Mouse (Mus musculus) MEL (cell line): ENCODE results near the gene Lmo2. TPM values are rescaled to one million over a fixed set of nuclear protein-coding genes. Genes with fewer than 3 reads are reported as not detected.

Source experiments
- DNase-seq: peaks from one replicate; pipeline ENCODE4 v3.0.0; 2011; ENCODE audit warnings: low read depth, low spot score
- H3K27ac ChIP-seq: 2 replicates; pipeline ENCODE4 v1.5.1; 2012; ENCODE audit warnings: low read depth, mild to moderate bottlenecking, control low read depth, low read length, moderate library complexity; ENCODE audit not compliant: control insufficient read depth
- H3K27me3 ChIP-seq, 2 experiments: fragments of 150-350 bp in 1 of 2; sonication (generic) in 1 of 2; 2 replicates each; pipeline ENCODE4 v1.6.1; 2012; ENCODE audit warnings: low read length in 2 of 2, mild to moderate bottlenecking in 2 of 2, improper control_type of control experiment in 1 of 2, moderate library complexity in 1 of 2; ENCODE audit not compliant: insufficient read depth in 2 of 2, control insufficient read depth in 1 of 2
- H3K36me3 ChIP-seq, 2 experiments: 2 replicates each; pipeline ENCODE4 v1.6.1; 2012 to 2014; ENCODE audit warnings: low read length in 2 of 2, improper control_type of control experiment in 1 of 2, inconsistent platforms in 1 of 2, mild to moderate bottlenecking in 1 of 2; ENCODE audit not compliant: insufficient read depth in 2 of 2, control insufficient read depth in 1 of 2
- H3K4me1 ChIP-seq, 2 experiments: fragments of 150-350 bp in 1 of 2; sonication (generic) in 1 of 2; 2 replicates each; pipeline ENCODE4 v1.6.1; 2012; ENCODE audit warnings: low read length in 2 of 2, improper control_type of control experiment in 1 of 2, mild to moderate bottlenecking in 1 of 2; ENCODE audit not compliant: insufficient read depth in 2 of 2, control insufficient read depth in 1 of 2
- H3K4me3 ChIP-seq, 2 experiments: fragments of 150-350 bp in 1 of 2; sonication (generic) in 1 of 2; 2 replicates each; pipeline ENCODE4 v1.5.1; 2012; ENCODE audit warnings: low read depth in 2 of 2, low read length in 2 of 2, mild to moderate bottlenecking in 2 of 2, moderate library complexity in 2 of 2, control low read depth in 1 of 2, improper control_type of control experiment in 1 of 2; ENCODE audit not compliant: control insufficient read depth in 1 of 2, insufficient read depth in 1 of 2
- H3K79me2 ChIP-seq: 2 replicates; pipeline ENCODE4 v1.6.1; 2012; ENCODE audit warnings: mild to moderate bottlenecking, low read length, moderate library complexity; ENCODE audit not compliant: control insufficient read depth, poor library complexity, insufficient read depth
- H3K9ac ChIP-seq: 2 replicates; pipeline ENCODE4 v1.6.1; 2012; ENCODE audit warnings: low read depth, mild to moderate bottlenecking, control low read depth, low read length, moderate library complexity; ENCODE audit not compliant: control insufficient read depth, poor library complexity, severe bottlenecking
- H3K9me3 ChIP-seq: fragments of 150-350 bp; sonication (generic); replicated peaks from 2 replicates; pipeline ENCODE4 v1.6.1; 2012; ENCODE audit warnings: mild to moderate bottlenecking, low read length, improper control_type of control experiment, moderate library complexity; ENCODE audit not compliant: insufficient read depth
- CHD1 ChIP-seq: IDR thresholded peaks from 2 replicates; pipeline ENCODE4 v1.6.1; 2012; ENCODE audit warnings: low read depth, mild to moderate bottlenecking, inconsistent platforms, low read length, improper control_type of control experiment
- CHD2 ChIP-seq: IDR thresholded peaks from 2 replicates; pipeline ENCODE4 v1.6.1; 2011; ENCODE audit warnings: low read length, improper control_type of control experiment
- CTCF ChIP-seq, 3 experiments: IDR thresholded peaks in 2 of 3; conservative IDR thresholded peaks in 1 of 3; 2 replicates each; pipeline ENCODE4 v1.5.1; 2011 to 2012; ENCODE audit warnings: low read length in 3 of 3, low read depth in 2 of 3, mild to moderate bottlenecking in 2 of 3, improper control_type of control experiment in 1 of 3, inconsistent platforms in 1 of 3, mixed read lengths in 1 of 3, moderate library complexity in 1 of 3; ENCODE audit not compliant: control insufficient read depth in 1 of 3, insufficient read depth in 1 of 3, poor library complexity in 1 of 3, severe bottlenecking in 1 of 3
- ELF1 ChIP-seq: IDR thresholded peaks from 2 replicates; pipeline ENCODE4 v1.6.1; 2014; ENCODE audit warnings: low read depth, mild to moderate bottlenecking, inconsistent platforms, low read length, improper control_type of control experiment, moderate library complexity
- EP300 ChIP-seq, 2 experiments: IDR thresholded peaks; 2 replicates each; pipeline ENCODE4 v1.6.1; 2011; ENCODE audit warnings: improper control_type of control experiment in 2 of 2, low read length in 2 of 2, low read depth in 1 of 2, mild to moderate bottlenecking in 1 of 2
- ETS1 ChIP-seq: IDR thresholded peaks from 2 replicates; pipeline ENCODE4 v1.6.1; 2012; ENCODE audit warnings: low read depth, mild to moderate bottlenecking, inconsistent platforms, low read length, improper control_type of control experiment, moderate library complexity
- GABPA ChIP-seq: IDR thresholded peaks from 2 replicates; pipeline ENCODE4 v1.6.1; 2012; ENCODE audit warnings: low read depth, mild to moderate bottlenecking, inconsistent platforms, low read length, improper control_type of control experiment, moderate library complexity
- KAT2A ChIP-seq: conservative IDR thresholded peaks from 2 replicates; pipeline ENCODE4 v1.6.1; 2012; ENCODE audit warnings: low read depth, low read length, improper control_type of control experiment, inconsistent platforms
- MAX ChIP-seq: IDR thresholded peaks from 2 replicates; pipeline ENCODE4 v1.6.1; 2011; ENCODE audit warnings: low read length, improper control_type of control experiment
- MEF2A ChIP-seq: IDR thresholded peaks from 2 replicates; pipeline ENCODE4 v1.6.1; 2014; ENCODE audit warnings: low read depth, mild to moderate bottlenecking, inconsistent platforms, low read length, improper control_type of control experiment; ENCODE audit not compliant: poor library complexity, insufficient replicate concordance, severe bottlenecking; ENCODE audit errors: extremely low read depth
- MYB ChIP-seq: IDR thresholded peaks from 2 replicates; pipeline ENCODE4 v1.6.1; 2011; ENCODE audit warnings: mild to moderate bottlenecking, low read depth, low read length, improper control_type of control experiment
- MYC ChIP-seq: IDR thresholded peaks from 2 replicates; pipeline ENCODE4 v1.6.1; 2011; ENCODE audit warnings: low read depth, mild to moderate bottlenecking, low read length, improper control_type of control experiment, moderate library complexity
- NRF1 ChIP-seq: IDR thresholded peaks from 2 replicates; pipeline ENCODE4 v1.6.1; 2014; ENCODE audit warnings: low read depth, mild to moderate bottlenecking, inconsistent platforms, low read length, improper control_type of control experiment, moderate library complexity; ENCODE audit not compliant: poor library complexity, insufficient read depth, severe bottlenecking
- POLR2AphosphoS2 ChIP-seq: IDR thresholded peaks from 2 replicates; pipeline ENCODE4 v1.6.1; 2011; ENCODE audit warnings: low read length, improper control_type of control experiment
- POLR2AphosphoS5 ChIP-seq: IDR thresholded peaks from 2 replicates; pipeline ENCODE4 v1.6.1; 2012; ENCODE audit warnings: low read depth, borderline replicate concordance, mild to moderate bottlenecking, inconsistent platforms, low read length, moderate library complexity, mixed read lengths
- RCOR1 ChIP-seq: IDR thresholded peaks from 2 replicates; pipeline ENCODE4 v1.6.1; 2012; ENCODE audit warnings: low read depth, mild to moderate bottlenecking, inconsistent platforms, low read length, improper control_type of control experiment
- SMC3 ChIP-seq: IDR thresholded peaks from 2 replicates; pipeline ENCODE4 v1.6.1; 2011; ENCODE audit warnings: low read depth, low read length, improper control_type of control experiment
- TBP ChIP-seq: IDR thresholded peaks from 2 replicates; pipeline ENCODE4 v1.8.0; 2011; ENCODE audit warnings: low read depth, low read length, improper control_type of control experiment
- TCF12 ChIP-seq: IDR thresholded peaks from 2 replicates; pipeline ENCODE4 v1.6.1; 2014; ENCODE audit warnings: low read depth, mild to moderate bottlenecking, inconsistent platforms, low read length, improper control_type of control experiment, moderate library complexity
- UBTF ChIP-seq: IDR thresholded peaks from 2 replicates; pipeline ENCODE4 v1.6.1; 2012; ENCODE audit warnings: low read depth, mild to moderate bottlenecking, inconsistent platforms, low read length, improper control_type of control experiment, moderate library complexity, borderline replicate concordance; ENCODE audit not compliant: insufficient read depth
- USF1 ChIP-seq: IDR thresholded peaks from 2 replicates; pipeline ENCODE4 v1.6.1; 2014; ENCODE audit warnings: low read depth, mild to moderate bottlenecking, inconsistent platforms, low read length, improper control_type of control experiment, moderate library complexity
- ZC3H11A ChIP-seq: IDR thresholded peaks from 2 replicates; pipeline ENCODE4 v1.6.1; 2012; ENCODE audit warnings: low read depth, mild to moderate bottlenecking, inconsistent platforms, low read length, improper control_type of control experiment
- polyA plus RNA-seq, 2 experiments: library from polyadenylated mRNA; stranded (reverse) in 1 of 2; unstranded in 1 of 2; fragments of >175 nt in 1 of 2; fragments of >200 nt in 1 of 2; gene quantifications; 2 replicates each; pipeline versions ENCODE4 v1.2.1 to v1.2.4; 2012; ENCODE audit warnings: low replicate concordance in 2 of 2, low read depth in 1 of 2; ENCODE audit not compliant: insufficient read length in 2 of 2, insufficient read depth in 1 of 2, missing spikeins in 1 of 2
- total RNA-seq: library from RNA; depleted of rRNA; stranded (reverse); fragments of 300-350 nt; gene quantifications from 2 replicates; pipeline ENCODE4 v1.2.3, GENCODE M21; 2012

The Lmo2 gene
- total and polyA plus RNA-seq, 3 experiments: 96.2 to 278 (median 184) TPM

DNA sequence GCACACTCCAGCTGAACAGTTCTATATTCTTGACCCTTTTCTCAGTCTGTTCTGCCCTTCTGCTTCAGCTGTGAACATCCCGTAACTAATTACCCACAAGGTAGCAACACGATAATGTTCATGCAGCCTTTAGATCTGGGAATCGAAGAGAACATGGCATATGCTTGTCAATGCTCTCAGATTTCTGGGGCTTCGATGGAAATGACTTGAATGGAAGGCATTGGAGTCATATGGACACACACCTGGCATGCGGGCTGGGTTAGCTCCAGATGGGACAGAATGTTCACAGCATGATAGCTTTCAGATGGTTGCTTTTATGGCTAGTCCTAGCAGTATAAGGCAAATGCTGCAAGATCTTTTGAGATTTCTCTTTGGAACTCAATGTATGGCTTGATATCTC lies 47.2 kb upstream of the Lmo2 start:
- TF ChIP-seq CHD2 (no peak), CTCF (IDR thresholded peaks at IDR 0.05 in 2 of 3, conservative IDR thresholded peaks at IDR 0.05 in 1 of 3; ENCODE audit: control insufficient read depth in 1 of 3, insufficient read depth in 1 of 3, low read depth in 2 of 3, low read length in 3 of 3, poor library complexity in 1 of 3, severe bottlenecking in 1 of 3) (no peak), KAT2A (no peak), UBTF (no peak), NRF1 (no peak), GABPA (no peak), USF1 (no peak), TBP (no peak), MAX (no peak), SMC3 (no peak), TCF12 (no peak)
- H3K27ac ChIP-seq: no peak overlapping the region
- no peak for DNase-seq
- no peak overlapping the region for H3K9ac ChIP-seq
- H3K9me3 ChIP-seq: no peaks in the 10 kb centered on the region
- no peak overlapping the region for H3K4me3 ChIP-seq
- H3K79me2 ChIP-seq: no peaks in the 10 kb centered on the region
- H3K27me3 ChIP-seq: no peaks in the 10 kb centered on the region
- H3K36me3 ChIP-seq: peaks cover 0 to 4% of the 10 kb centered on the region in 2 experiments; a peak in 2 of 4 replicates
- peaks cover 2 to 3% of the 10 kb centered on the region in 2 experiments; a peak in 3 of 4 replicates for H3K4me1 ChIP-seq

DNA sequence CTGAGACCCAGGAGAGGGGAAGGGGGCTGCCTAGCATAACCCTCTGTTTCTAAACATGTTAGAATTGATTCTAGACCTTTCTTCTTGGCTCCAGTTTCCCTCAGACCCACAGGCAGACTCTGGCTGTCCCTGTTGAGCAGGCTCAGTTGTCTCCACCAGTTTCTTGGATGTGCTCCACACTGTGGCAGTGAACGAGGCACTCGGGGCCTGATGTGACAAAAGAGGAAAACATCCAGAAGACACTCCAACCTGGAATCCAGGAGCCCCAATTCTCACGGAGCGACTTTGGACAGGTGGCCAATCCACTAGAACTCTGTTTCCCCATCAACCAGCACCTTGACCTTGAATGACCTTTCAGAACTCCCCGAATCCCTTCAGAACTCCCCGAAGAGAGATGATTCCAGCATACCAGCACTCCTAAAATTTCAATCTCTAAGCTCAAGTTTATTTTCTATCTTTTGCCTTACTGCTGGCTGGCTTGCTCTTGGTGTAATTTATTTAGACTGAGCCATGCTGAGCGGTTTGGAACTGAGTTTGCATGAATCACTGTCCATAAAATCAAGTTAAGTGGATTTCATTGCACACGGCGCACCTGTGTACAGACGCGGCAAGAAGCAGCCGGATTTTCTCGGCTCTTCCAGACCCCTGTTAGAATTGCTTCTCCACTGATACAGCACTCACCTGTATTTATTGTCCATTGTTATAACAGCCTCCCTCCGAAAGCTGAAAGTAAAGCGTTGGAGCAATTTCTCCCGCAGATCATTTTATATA lies 45.1 kb upstream of the Lmo2 start:
- Histone ChIP-seq H3K27ac (no peak overlapping the region), H3K79me2 (no peaks in the 10 kb centered on the region), H3K9me3 (no peaks in the 10 kb centered on the region), H3K9ac (no peak overlapping the region), H3K4me1 (peaks cover 10 to 13% of the 10 kb centered on the region in 2 experiments), H3K27me3 (no peaks in the 10 kb centered on the region), H3K4me3 (no peak overlapping the region), H3K36me3 (peaks cover 0 to 15% of the 10 kb centered on the region in 2 experiments; a peak in 2 of 4 replicates)
- TF ChIP-seq UBTF: no peak
- TF ChIP-seq MEF2A: no peak
- no peak for TF ChIP-seq ZC3H11A
- TF ChIP-seq EP300 (IDR thresholded peaks at IDR 0.05; ENCODE audit: low read depth in 1 of 2, low read length in 2 of 2): no peak
- TF ChIP-seq MYB: no peak
- TF ChIP-seq GABPA: no peak
- no peak for TF ChIP-seq ELF1
- no peak for TF ChIP-seq MYC
- TF ChIP-seq POLR2AphosphoS2: no peak
- TF ChIP-seq POLR2AphosphoS5: no peak
- TF ChIP-seq ETS1: no peak
- no peak for TF ChIP-seq RCOR1
- TF ChIP-seq CHD1: no peak
- no peak for TF ChIP-seq TCF12
- no peak for TF ChIP-seq CTCF (IDR thresholded peaks at IDR 0.05 in 2 of 3, conservative IDR thresholded peaks at IDR 0.05 in 1 of 3; ENCODE audit: control insufficient read depth in 1 of 3, insufficient read depth in 1 of 3, low read depth in 2 of 3, low read length in 3 of 3, poor library complexity in 1 of 3, severe bottlenecking in 1 of 3)
- DNase-seq: no peak
